Mouse (Mus musculus): ENCODE measurements around the gene Ryr3. TPM values are rescaled to one million over a fixed set of nuclear protein-coding genes. Genes with fewer than 3 reads are reported as not detected.
A peak's percentile ranks its signal among the peaks of the same experiment; 100 is the strongest.

Ryr3 gene
- polyA plus RNA-seq, 1 experiment from 2014 or later = 4.7 TPM

- Histone ChIP-seq H3K4me3 (ENCODE audit: low read depth, low read length) (no peak overlapping the region), H3K27me3 (replicated peaks; ENCODE audit: control insufficient read depth, insufficient read depth, low read length) (no peaks in the 10 kb centered on the region), H3K4me1 (ENCODE audit: control insufficient read depth, insufficient read depth, low read length) (no peaks in the 10 kb centered on the region), H3K9ac (ENCODE audit: low read depth, low read length) (no peak overlapping the region), H3K36me3 (ENCODE audit: control insufficient read depth, insufficient read depth, low read length) (no peaks in the 10 kb centered on the region), H3K9me3 (ENCODE audit: control insufficient read depth, low read length) (no peaks in the 10 kb centered on the region), H3K4me2 (ENCODE audit: low read depth, low read length) (no peak overlapping the region), H3K27ac (replicated peaks; ENCODE audit: low read depth, low read length) (no peak overlapping the region)
- ATAC-seq (ENCODE audit: low read depth) (no peak), DNase-seq (ENCODE audit: low spot score) (no peak)
- WGBS = 55% methylated on average over 3 of the region's 3 CpGs
These were observed 339.5 kb downstream of the Ryr3 start for GRCm38 (mm10) chr2:112877404-112877803.

- 72% methylated on average over 2 of the region's 2 CpGs for WGBS
- ATAC-seq (ENCODE audit: low read depth) = no peak
These were observed 350.8 kb downstream of the Ryr3 start for GRCm38 (mm10) chr2:112866043-112866551.

GRCm38 (mm10) chr2:112861792-112862191, 355.1 kb downstream of the Ryr3 start:
- WGBS = 94% methylated on average over 4 of the region's 4 CpGs
- no peaks in the 10 kb centered on the region for H3K27me3 ChIP-seq (replicated peaks; ENCODE audit: control insufficient read depth, insufficient read depth, low read length)
- ATAC-seq (ENCODE audit: low read depth) = no peak
- no peaks in the 10 kb centered on the region for H3K36me3 ChIP-seq (ENCODE audit: control insufficient read depth, insufficient read depth, low read length)
- H3K4me3 ChIP-seq (ENCODE audit: low read depth, low read length) = no peak overlapping the region
- no peak overlapping the region for H3K4me2 ChIP-seq (ENCODE audit: low read depth, low read length)
- H3K4me1 ChIP-seq (ENCODE audit: control insufficient read depth, insufficient read depth, low read length) = no peaks in the 10 kb centered on the region
- H3K27ac ChIP-seq (replicated peaks; ENCODE audit: low read depth, low read length) = no peak overlapping the region
- H3K9ac ChIP-seq (ENCODE audit: low read depth, low read length) = no peak overlapping the region
- no peak for DNase-seq (ENCODE audit: low spot score)
- H3K9me3 ChIP-seq (ENCODE audit: control insufficient read depth, low read length) = no peaks in the 10 kb centered on the region

More at GRCm38 (mm10) chr2:112866043-112866551, 350.8 kb downstream of the Ryr3 start:
- Histone ChIP-seq H3K27ac (replicated peaks; ENCODE audit: low read depth, low read length) (no peak overlapping the region), H3K9me3 (ENCODE audit: control insufficient read depth, low read length) (no peaks in the 10 kb centered on the region), H3K4me3 (ENCODE audit: low read depth, low read length) (no peak overlapping the region), H3K27me3 (replicated peaks; ENCODE audit: control insufficient read depth, insufficient read depth, low read length) (no peaks in the 10 kb centered on the region), H3K4me1 (ENCODE audit: control insufficient read depth, insufficient read depth, low read length) (no peaks in the 10 kb centered on the region), H3K36me3 (ENCODE audit: control insufficient read depth, insufficient read depth, low read length) (no peaks in the 10 kb centered on the region), H3K4me2 (ENCODE audit: low read depth, low read length) (no peak overlapping the region), H3K9ac (ENCODE audit: low read depth, low read length) (no peak overlapping the region)
- DNase-seq (ENCODE audit: low spot score) = no peak

GRCm38 (mm10) chr2:112845583-112846512, 371.0 kb downstream of the Ryr3 start:
- Histone ChIP-seq H3K4me1 (ENCODE audit: control insufficient read depth, insufficient read depth, low read length) (no peaks in the 10 kb centered on the region), H3K27me3 (replicated peaks; ENCODE audit: control insufficient read depth, insufficient read depth, low read length) (no peaks in the 10 kb centered on the region), H3K36me3 (ENCODE audit: control insufficient read depth, insufficient read depth, low read length) (no peaks in the 10 kb centered on the region), H3K9ac (ENCODE audit: low read depth, low read length) (no peak overlapping the region), H3K9me3 (ENCODE audit: control insufficient read depth, low read length) (peaks cover 5% of the 10 kb centered on the region), H3K4me3 (ENCODE audit: low read depth, low read length) (no peak overlapping the region), H3K4me2 (ENCODE audit: low read depth, low read length) (no peak overlapping the region), H3K27ac (replicated peaks; ENCODE audit: low read depth, low read length) (no peak overlapping the region)
- 65% methylated on average over 4 of the region's 4 CpGs for WGBS
- ATAC-seq (ENCODE audit: low read depth) (no peak), DNase-seq (ENCODE audit: low spot score) (no peak)

GRCm38 (mm10) chr2:112842877-112843276, 374.0 kb downstream of the Ryr3 start:
- Histone ChIP-seq H3K9me3 (ENCODE audit: control insufficient read depth, low read length) (no peaks in the 10 kb centered on the region), H3K36me3 (ENCODE audit: control insufficient read depth, insufficient read depth, low read length) (no peaks in the 10 kb centered on the region), H3K4me1 (ENCODE audit: control insufficient read depth, insufficient read depth, low read length) (no peaks in the 10 kb centered on the region), H3K4me3 (ENCODE audit: low read depth, low read length) (no peak overlapping the region), H3K27me3 (replicated peaks; ENCODE audit: control insufficient read depth, insufficient read depth, low read length) (no peaks in the 10 kb centered on the region), H3K27ac (replicated peaks; ENCODE audit: low read depth, low read length) (no peak overlapping the region), H3K9ac (ENCODE audit: low read depth, low read length) (no peak overlapping the region), H3K4me2 (ENCODE audit: low read depth, low read length) (no peak overlapping the region)
- WGBS = 21% methylated on average over 3 of the region's 3 CpGs
- DNase-seq (ENCODE audit: low spot score) (peak; percentile 20), ATAC-seq (ENCODE audit: low read depth) (no peak)

GRCm38 (mm10) chr2:112831423-112832305, 385.2 kb downstream of the Ryr3 start:
- DNase-seq (ENCODE audit: low spot score) (no peak), ATAC-seq (ENCODE audit: low read depth) (no peak)
- Histone ChIP-seq H3K4me1 (ENCODE audit: control insufficient read depth, insufficient read depth, low read length) (no peaks in the 10 kb centered on the region), H3K9me3 (ENCODE audit: control insufficient read depth, low read length) (no peaks in the 10 kb centered on the region), H3K9ac (ENCODE audit: low read depth, low read length) (no peak overlapping the region), H3K27me3 (replicated peaks; ENCODE audit: control insufficient read depth, insufficient read depth, low read length) (no peaks in the 10 kb centered on the region), H3K4me3 (ENCODE audit: low read depth, low read length) (no peak overlapping the region), H3K27ac (replicated peaks; ENCODE audit: low read depth, low read length) (no peak overlapping the region), H3K36me3 (ENCODE audit: control insufficient read depth, insufficient read depth, low read length) (no peaks in the 10 kb centered on the region), H3K4me2 (ENCODE audit: low read depth, low read length) (no peak overlapping the region)
- WGBS = 26% methylated on average over 4 of the region's 4 CpGs

- Histone ChIP-seq H3K4me1 (ENCODE audit: control insufficient read depth, insufficient read depth, low read length) (no peaks in the 10 kb centered on the region), H3K27me3 (replicated peaks; ENCODE audit: control insufficient read depth, insufficient read depth, low read length) (no peaks in the 10 kb centered on the region), H3K9ac (ENCODE audit: low read depth, low read length) (no peak overlapping the region), H3K27ac (replicated peaks; ENCODE audit: low read depth, low read length) (no peak overlapping the region), H3K4me2 (ENCODE audit: low read depth, low read length) (no peak overlapping the region), H3K4me3 (ENCODE audit: low read depth, low read length) (no peak overlapping the region), H3K9me3 (ENCODE audit: control insufficient read depth, low read length) (no peaks in the 10 kb centered on the region), H3K36me3 (ENCODE audit: control insufficient read depth, insufficient read depth, low read length) (no peaks in the 10 kb centered on the region)
- WGBS = 30% methylated on average over 4 of the region's 4 CpGs
- DNase-seq (ENCODE audit: low spot score) (peak; percentile 10), ATAC-seq (ENCODE audit: low read depth) (no peak)
These were observed 390.3 kb downstream of the Ryr3 start for GRCm38 (mm10) chr2:112826571-112826970.

GRCm38 (mm10) chr2:112822721-112823120, 394.2 kb downstream of the Ryr3 start:
- Histone ChIP-seq H3K9me3 (ENCODE audit: control insufficient read depth, low read length) (no peaks in the 10 kb centered on the region), H3K27ac (replicated peaks; ENCODE audit: low read depth, low read length) (no peak overlapping the region), H3K4me3 (ENCODE audit: low read depth, low read length) (no peak overlapping the region), H3K4me1 (ENCODE audit: control insufficient read depth, insufficient read depth, low read length) (no peaks in the 10 kb centered on the region), H3K9ac (ENCODE audit: low read depth, low read length) (no peak overlapping the region), H3K27me3 (replicated peaks; ENCODE audit: control insufficient read depth, insufficient read depth, low read length) (no peaks in the 10 kb centered on the region), H3K36me3 (ENCODE audit: control insufficient read depth, insufficient read depth, low read length) (no peaks in the 10 kb centered on the region), H3K4me2 (ENCODE audit: low read depth, low read length) (no peak overlapping the region)
- DNase-seq (ENCODE audit: low spot score) (peak; percentile 24), ATAC-seq (ENCODE audit: low read depth) (no peak)
- WGBS = 32% methylated on average over 3 of the region's 3 CpGs

Data from embryonic facial prominence, embryonic 14.5 days (tissue).